Mouse (Mus musculus): Measurements from ENCODE around the gene Zfyve16. TPM values are rescaled to one million over a fixed set of nuclear protein-coding genes. Genes with fewer than 3 reads are reported as not detected.

Zfyve16 gene
- total RNA-seq, 1 experiment from 2014 or later: 15.9 TPM

- ATAC-seq (replicated peaks; ENCODE audit: insufficient number of reproducible peaks, low FRiP score, low TSS enrichment, poor library complexity, severe bottlenecking): no peak
Measured at GRCm38 (mm10) chr13:92483348-92483747, 47.3 kb downstream of the Zfyve16 start.

GRCm38 (mm10) chr13:92470151-92470550, 60.5 kb downstream of the Zfyve16 start:
- no peak for ATAC-seq (replicated peaks; ENCODE audit: insufficient number of reproducible peaks, low FRiP score, low TSS enrichment, poor library complexity, severe bottlenecking)

- ATAC-seq (replicated peaks; ENCODE audit: insufficient number of reproducible peaks, low FRiP score, low TSS enrichment, poor library complexity, severe bottlenecking): no peak
Measured at GRCm38 (mm10) chr13:92469381-92469780, 61.3 kb downstream of the Zfyve16 start.

GRCm38 (mm10) chr13:92467891-92468290, 62.8 kb downstream of the Zfyve16 start:
- no peak for ATAC-seq (replicated peaks; ENCODE audit: insufficient number of reproducible peaks, low FRiP score, low TSS enrichment, poor library complexity, severe bottlenecking)

- ATAC-seq (replicated peaks; ENCODE audit: insufficient number of reproducible peaks, low FRiP score, low TSS enrichment, poor library complexity, severe bottlenecking): no peak
Measured at GRCm38 (mm10) chr13:92464698-92465097, 66.0 kb downstream of the Zfyve16 start.

- ATAC-seq (replicated peaks; ENCODE audit: insufficient number of reproducible peaks, low FRiP score, low TSS enrichment, poor library complexity, severe bottlenecking): no peak
Measured at GRCm38 (mm10) chr13:92446872-92447271, 83.8 kb downstream of the Zfyve16 start.

GRCm38 (mm10) chr13:92440286-92440685, 90.4 kb downstream of the Zfyve16 start:
- ATAC-seq (replicated peaks; ENCODE audit: insufficient number of reproducible peaks, low FRiP score, low TSS enrichment, poor library complexity, severe bottlenecking): no peak

- no peak for ATAC-seq (replicated peaks; ENCODE audit: insufficient number of reproducible peaks, low FRiP score, low TSS enrichment, poor library complexity, severe bottlenecking)
Measured at GRCm38 (mm10) chr13:92438656-92439055, 92.0 kb downstream of the Zfyve16 start.

Other genes starting within 250 kb of the Zfyve16 start
- not detected in 3 replicates for gene Gm20379, start 224.9 kb downstream of the Zfyve16 start, total RNA-seq (2017)
- 0.21 to 2.3 TPM (median 0.95 TPM) in 3 replicates for gene Dhfr, start 176.1 kb downstream of the Zfyve16 start, total RNA-seq (2017)
- 20.4 to 46.6 TPM (median 29.4 TPM) in 3 replicates for gene Msh3, start 175.9 kb downstream of the Zfyve16 start, total RNA-seq (2017)
- gene Ankrd34b, start 105.0 kb downstream of the Zfyve16 start, total RNA-seq (2017): not detected in 3 replicates
- gene Fam151b, start 46.9 kb downstream of the Zfyve16 start, total RNA-seq (2017): 9.9 to 14.8 TPM (median 14.0 TPM) in 3 replicates
- 0.48 TPM in 1 of 3 replicates, not detected in the others for gene Spz1, start 45.3 kb upstream of the Zfyve16 start, total RNA-seq (2017)
- gene Serinc5, start 80.2 kb upstream of the Zfyve16 start, total RNA-seq (2017): 9.2 to 16.3 TPM (median 15.4 TPM) in 3 replicates

Measured in monocyte, adult 5-6 weeks (primary cell).